Mouse (Mus musculus) limb, embryonic 14.5 days (tissue): ENCODE results near the gene Pex1. TPM values are rescaled to one million over a fixed set of nuclear protein-coding genes. Genes with fewer than 3 reads are reported as not detected.
"Not testable (repeated sequence)": the region's sequence is repeated elsewhere in the genome, so short reads cannot be mapped to it uniquely, and the experiment has no call there.

Source experiments
- ATAC-seq: fragments of 200-750 bp; cut with Nextera tagmentation; 2 replicates; pipeline ENCODE4 v1.8.0; 2017; ENCODE audit warnings: low read depth, moderate number of reproducible peaks, moderate TSS enrichment; ENCODE audit not compliant: low FRiP score
- DNase-seq: peaks from one replicate; pipeline ENCODE4 v3.0.0-alpha.2; 2015; ENCODE audit warnings: low spot score
- H3K27ac ChIP-seq: fragments of 300-500 bp; sonication (generic); replicated peaks from 2 replicates; pipeline ENCODE4 v1.5.1; 2014; ENCODE audit warnings: low read depth, mild to moderate bottlenecking, low read length, moderate library complexity, mixed read lengths
- H3K27me3 ChIP-seq: fragments of 300-500 bp; sonication (generic); 2 replicates; pipeline ENCODE4 v1.6.1; 2014; ENCODE audit warnings: low read length, mixed read lengths; ENCODE audit not compliant: control insufficient read depth, insufficient read depth
- H3K36me3 ChIP-seq: fragments of 300-500 bp; sonication (generic); 2 replicates; pipeline ENCODE4 v1.6.1; 2014; ENCODE audit warnings: mild to moderate bottlenecking, low read length, moderate library complexity, mixed read lengths; ENCODE audit not compliant: control insufficient read depth, insufficient read depth
- H3K4me1 ChIP-seq: fragments of 300-500 bp; sonication (generic); 2 replicates; pipeline ENCODE4 v1.6.1; 2014; ENCODE audit warnings: antibody characterized with exemption, low read length, mixed read lengths; ENCODE audit not compliant: control insufficient read depth, insufficient read depth
- H3K4me2 ChIP-seq: fragments of 300-500 bp; sonication (generic); replicated peaks from 2 replicates; pipeline ENCODE4 v1.6.1; 2014; ENCODE audit warnings: low read depth, mild to moderate bottlenecking, low read length, moderate library complexity; ENCODE audit not compliant: severe bottlenecking
- H3K4me3 ChIP-seq: fragments of 300-500 bp; sonication (generic); replicated peaks from 2 replicates; pipeline ENCODE4 v1.5.1; 2014; ENCODE audit warnings: low read length
- H3K9ac ChIP-seq: fragments of 300-500 bp; sonication (generic); 2 replicates; pipeline ENCODE4 v1.6.1; 2014; ENCODE audit warnings: mild to moderate bottlenecking, low read depth, low read length, moderate library complexity; ENCODE audit not compliant: severe bottlenecking
- H3K9me3 ChIP-seq: fragments of 300-500 bp; sonication (generic); 2 replicates; pipeline ENCODE4 v1.6.1; 2016; ENCODE audit warnings: low read length; ENCODE audit not compliant: control insufficient read depth
- POLR2A ChIP-seq: fragments of 200-500 bp; IDR thresholded peaks from 2 replicates; pipeline ENCODE4 v1.8.0; 2012; ENCODE audit warnings: inconsistent platforms, mild to moderate bottlenecking, moderate library complexity, borderline replicate concordance; ENCODE audit not compliant: insufficient read depth, insufficient read length; ENCODE audit errors: extremely low read depth
- WGBS: fragments of 180-500 bp; shearing (Covaris S2); extraction: QIAGEN DNeasy Blood & Tissue Kit; methylation state at CpG from one replicate; pipeline ENCODE4 v1.1.7; 2014; 5-methylcytosine and 5-hydroxymethylcytosine counted together
- polyA plus RNA-seq, 2 experiments: library from polyadenylated mRNA; depleted of rRNA in 1 of 2; stranded (reverse) in 1 of 2; unstranded in 1 of 2; fragments of >200 nt; fragmentation: Nextera tagmentation in 1 of 2; extraction: Ambion mirVana in 1 of 2; gene quantifications; 2 replicates each; pipeline versions ENCODE4 v1.2.1 to v1.2.3; 2012 to 2014

Pex1 gene
- polyA plus RNA-seq, 2 experiments, result 15.4 to 17.8 TPM

DNA sequence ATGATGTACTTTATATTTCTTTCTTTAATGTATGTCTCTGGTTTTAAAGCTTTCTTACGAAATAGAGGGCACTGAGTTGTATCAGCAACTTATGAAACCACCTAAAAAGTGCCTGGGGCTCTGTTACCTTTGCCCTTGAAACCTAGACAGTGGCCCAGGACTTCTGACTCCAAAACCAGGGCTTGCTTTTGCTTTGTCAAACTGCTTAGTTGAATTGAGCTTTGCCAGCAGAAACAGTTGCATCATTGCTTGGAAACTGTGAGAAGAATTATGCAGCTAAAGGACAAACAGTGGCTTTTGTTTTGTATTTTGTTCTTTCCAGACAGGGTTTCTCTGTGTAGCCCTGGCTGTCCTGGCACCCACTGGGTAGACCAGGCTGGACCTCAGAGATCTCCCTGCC is 4.4 kb downstream of the Pex1 start:
- Histone ChIP-seq H3K4me2 (no peak overlapping the region), H3K4me3 (no peak overlapping the region), H3K27me3 (no peaks in the 10 kb centered on the region), H3K27ac (no peak overlapping the region), H3K4me1 (peaks cover 6% of the 10 kb centered on the region), H3K9me3 (no peaks in the 10 kb centered on the region), H3K9ac (no peak overlapping the region), H3K36me3 (peaks cover 5% of the 10 kb centered on the region; the same call in 1 of the 2 replicates)
- DNase-seq (no peak), ATAC-seq (no peak)
- 77% methylated on average over 1 of the region's 1 CpGs for WGBS
- TF ChIP-seq POLR2A, result no peak

DNA sequence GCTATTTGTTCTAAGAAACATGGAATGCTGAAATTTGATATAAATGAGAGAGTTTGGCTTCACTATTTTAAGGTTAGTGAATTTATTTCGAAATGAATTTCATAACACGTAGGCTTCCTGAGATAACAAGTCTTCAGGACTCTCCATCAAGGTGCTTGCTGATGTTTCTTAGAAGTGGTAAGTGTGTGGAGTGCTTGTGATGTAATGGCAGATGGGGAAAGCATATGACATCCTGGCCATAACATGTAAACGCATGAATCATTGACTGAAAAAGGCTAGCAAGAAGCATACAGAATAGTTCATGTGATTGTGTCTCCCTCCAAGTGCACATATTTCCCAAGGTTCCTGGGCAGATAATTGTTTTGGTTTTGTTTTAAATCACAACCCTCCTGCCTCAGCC is 4.9 kb downstream of the Pex1 start:
- no peak overlapping the region for H3K4me3 ChIP-seq
- H3K4me1 ChIP-seq, result peaks cover 6% of the 10 kb centered on the region
- WGBS, result 97% methylated on average over 3 of the region's 3 CpGs
- no peak overlapping the region for H3K4me2 ChIP-seq
- no peak overlapping the region for H3K27ac ChIP-seq
- no peak for DNase-seq
- H3K36me3 ChIP-seq, result peaks cover 10% of the 10 kb centered on the region; the same call in 1 of the 2 replicates
- H3K27me3 ChIP-seq, result no peaks in the 10 kb centered on the region
- no peak for TF ChIP-seq POLR2A
- H3K9ac ChIP-seq, result no peak overlapping the region
- no peak for ATAC-seq
- no peaks in the 10 kb centered on the region for H3K9me3 ChIP-seq

DNA sequence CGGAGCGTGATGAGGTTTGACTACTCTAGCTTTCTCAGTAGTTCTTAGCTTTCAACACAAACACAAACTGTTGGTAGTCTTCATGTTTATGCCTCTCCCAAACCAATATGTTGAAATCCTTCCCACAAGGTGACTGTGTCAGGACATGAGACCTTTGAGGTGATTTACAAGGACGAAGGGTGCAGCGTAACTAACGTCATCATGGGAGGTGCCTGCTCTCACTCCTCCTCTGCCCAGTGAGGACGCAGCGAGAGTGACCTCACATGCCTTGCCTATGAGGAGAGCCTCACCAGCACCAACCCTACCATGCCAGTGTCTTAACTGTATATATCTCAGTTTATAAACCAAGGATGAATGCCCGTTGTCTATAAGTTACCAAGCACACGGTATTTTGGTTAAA is 11.2 kb downstream of the Pex1 start:
- no peak for TF ChIP-seq POLR2A
- Histone ChIP-seq H3K4me2 (no peak overlapping the region), H3K4me1 (no peaks in the 10 kb centered on the region), H3K36me3 (peaks cover 39% of the 10 kb centered on the region), H3K9me3 (no peaks in the 10 kb centered on the region), H3K4me3 (no peak overlapping the region), H3K27ac (no peak overlapping the region), H3K9ac (no peak overlapping the region), H3K27me3 (no peaks in the 10 kb centered on the region)
- DNase-seq (no peak), ATAC-seq (no peak)
- WGBS, result 94% methylated on average over 9 of the region's 9 CpGs

DNA sequence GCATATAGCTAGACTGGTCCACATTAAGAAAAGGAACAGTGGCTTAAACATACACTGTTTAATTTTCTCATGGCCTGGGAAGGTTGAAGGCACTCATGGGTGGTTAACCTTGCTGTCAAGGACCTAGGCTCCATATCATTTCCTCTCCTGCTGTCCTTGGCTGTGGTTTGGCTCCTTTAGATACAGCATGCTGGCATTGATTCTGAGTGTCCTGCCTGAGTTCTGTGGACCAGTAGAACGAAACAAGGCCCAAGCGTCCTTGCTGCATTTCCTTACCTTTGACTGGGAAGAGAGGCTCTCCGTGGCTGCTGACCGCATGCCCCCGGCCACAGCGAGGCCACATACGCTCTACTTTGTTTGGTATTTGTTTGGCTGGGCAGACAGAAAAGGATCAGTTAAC is 13.4 kb downstream of the Pex1 start:
- no peak for TF ChIP-seq POLR2A

DNA sequence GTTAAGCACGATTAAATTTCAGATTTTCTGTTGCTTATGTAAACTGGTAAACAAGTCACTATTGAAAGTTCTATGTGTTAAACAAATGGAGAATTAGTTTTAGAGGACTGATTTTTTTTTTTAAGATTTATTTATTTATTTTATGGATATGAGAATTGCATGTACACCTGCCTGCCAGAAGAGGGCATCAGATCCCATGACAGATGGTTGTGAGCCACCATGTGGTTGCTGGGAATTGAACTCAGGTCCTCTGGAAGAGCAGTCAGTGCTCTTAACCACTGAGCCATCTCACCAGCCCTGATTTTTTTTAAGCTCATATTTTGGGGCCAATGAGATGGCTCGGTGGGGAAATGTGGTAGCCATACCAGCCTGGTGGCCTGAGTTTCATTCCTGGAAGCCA is 16.0 kb downstream of the Pex1 start:
- ATAC-seq, H3K9me3 ChIP-seq, DNase-seq, H3K4me3 ChIP-seq, H3K4me1 ChIP-seq, H3K4me2 ChIP-seq, H3K9ac ChIP-seq, H3K27me3 ChIP-seq, H3K27ac ChIP-seq: not testable (repeated sequence)
- 94% methylated on average over 2 of the region's 2 CpGs for WGBS
- H3K36me3 ChIP-seq, result peaks cover 38% of the 10 kb centered on the region

More for the DNA sequence above, 13.4 kb downstream of the Pex1 start:
- Histone ChIP-seq H3K27ac (no peak overlapping the region), H3K4me2 (no peak overlapping the region), H3K4me3 (no peak overlapping the region), H3K9me3 (no peaks in the 10 kb centered on the region), H3K27me3 (no peaks in the 10 kb centered on the region), H3K36me3 (peaks cover 43% of the 10 kb centered on the region), H3K9ac (no peak overlapping the region), H3K4me1 (no peaks in the 10 kb centered on the region)
- DNase-seq, result no peak
- ATAC-seq, result no peak
- 95% methylated on average over 7 of the region's 7 CpGs for WGBS

DNA sequence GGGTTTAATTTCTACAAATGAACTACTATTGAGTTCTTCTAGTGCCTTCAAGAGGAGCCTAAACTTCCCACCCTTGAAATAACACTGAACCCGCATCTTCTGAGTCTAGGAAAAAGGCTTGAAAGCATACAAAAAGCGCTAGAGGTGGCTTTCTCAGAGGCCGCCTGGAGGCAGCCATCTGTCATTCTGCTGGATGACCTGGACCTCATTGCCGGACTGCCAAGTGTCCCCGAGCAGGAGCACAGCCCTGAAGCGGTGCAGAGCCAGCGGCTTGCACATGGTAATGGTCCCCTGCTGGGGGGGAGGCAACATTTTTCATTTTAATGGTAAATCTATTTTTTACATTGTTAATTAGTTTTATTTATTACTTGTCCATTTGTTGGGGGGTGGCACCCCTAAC is 24.6 kb downstream of the Pex1 start:
- no peak for DNase-seq
- no peak for ATAC-seq
- H3K9me3 ChIP-seq, result no peaks in the 10 kb centered on the region
- H3K4me2 ChIP-seq, result no peak overlapping the region
- WGBS, result 80% methylated on average over 7 of the region's 7 CpGs
- peaks cover 37% of the 10 kb centered on the region for H3K36me3 ChIP-seq
- TF ChIP-seq POLR2A, result no peak
- no peaks in the 10 kb centered on the region for H3K27me3 ChIP-seq
- H3K4me1 ChIP-seq, result no peaks in the 10 kb centered on the region
- H3K27ac ChIP-seq, result no peak overlapping the region
- no peak overlapping the region for H3K9ac ChIP-seq
- H3K4me3 ChIP-seq, result no peak overlapping the region
